Mouse (Mus musculus) naive thymus-derived CD4-positive, alpha-beta T cell, adult 2 months (primary cell): ENCODE measurements around the gene Nxph1.

Experiments used
- DNase-seq: peaks from one replicate; pipeline ENCODE4 v3.0.0-alpha.2; 2011; ENCODE audit warnings: low read depth

Nxph1 gene

DNA sequence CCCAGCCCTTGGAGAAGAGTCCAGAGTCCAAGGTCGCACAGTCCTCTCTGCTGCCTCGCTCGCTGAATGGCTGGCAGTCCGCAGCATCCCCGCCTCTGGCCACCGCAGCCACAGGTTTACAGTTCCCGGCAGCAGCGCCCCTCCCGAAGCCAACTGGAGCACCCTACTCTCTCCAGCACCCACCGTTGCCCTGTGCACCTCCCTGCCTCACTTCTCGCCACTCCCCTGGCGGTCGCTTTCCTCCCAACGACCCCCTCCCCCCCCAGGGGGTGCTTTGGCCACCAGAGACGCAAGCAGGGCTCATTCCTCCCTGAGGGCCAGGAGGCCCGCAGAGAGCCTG is at the start of gene Nxph1:
Gene Nxph1, plus strand, starts transcription at position 301 of the 340 bp plus-strand sequence.
- DNase-seq = no peak

DNA sequence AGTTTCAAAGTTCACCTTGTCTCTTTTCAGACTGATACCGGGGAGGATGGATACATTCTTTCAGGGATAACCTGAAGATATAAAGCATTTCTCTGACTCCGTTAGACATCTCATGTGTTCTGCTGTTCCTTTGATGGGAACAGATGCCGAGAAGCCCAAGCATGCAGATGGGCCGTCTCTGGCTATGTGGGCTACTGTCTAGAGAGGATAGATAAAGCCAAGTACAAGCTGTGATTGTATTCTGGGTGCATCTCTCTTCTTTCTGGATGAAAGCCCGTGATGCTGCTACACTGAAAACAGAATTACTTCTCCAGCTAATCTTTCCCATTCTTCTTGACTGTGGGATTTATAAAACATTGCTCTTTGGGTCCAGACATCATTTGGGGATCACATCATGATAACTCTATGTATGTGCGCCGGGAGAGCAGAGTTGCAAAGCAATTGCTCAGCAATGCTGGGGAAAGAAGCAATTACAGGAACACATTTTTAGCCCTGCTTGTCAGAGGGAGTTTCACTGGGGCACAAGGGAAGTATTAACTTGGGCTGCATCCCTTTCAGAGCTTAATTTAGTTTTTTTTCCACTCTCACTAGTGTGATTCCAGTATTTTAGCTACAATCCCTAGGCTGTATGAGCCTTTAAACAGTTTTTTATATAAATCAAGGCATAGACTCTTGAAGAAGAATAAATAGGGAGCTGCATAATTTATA is 48.1 kb upstream of the Nxph1 start:
- no peak for DNase-seq

DNA sequence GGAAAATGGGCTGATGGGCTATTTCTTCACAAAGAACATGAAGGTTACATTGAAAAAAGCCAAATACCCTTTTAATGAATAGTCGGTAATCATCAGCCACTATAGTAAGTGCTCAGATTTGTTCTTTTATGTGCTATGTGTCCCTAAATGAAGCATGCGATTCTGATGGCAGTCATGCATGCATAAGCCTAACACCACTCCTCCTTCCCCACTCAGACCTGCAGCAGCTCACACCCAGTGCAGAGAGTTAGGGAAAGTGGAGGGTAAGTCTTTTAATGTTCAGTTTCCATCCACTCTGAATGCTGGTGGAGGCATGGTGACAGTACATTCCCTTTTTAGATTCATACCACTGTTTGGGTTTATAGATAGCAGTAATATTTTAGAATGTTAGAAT is 47.5 kb upstream of the Nxph1 start:
- DNase-seq = no peak

DNA sequence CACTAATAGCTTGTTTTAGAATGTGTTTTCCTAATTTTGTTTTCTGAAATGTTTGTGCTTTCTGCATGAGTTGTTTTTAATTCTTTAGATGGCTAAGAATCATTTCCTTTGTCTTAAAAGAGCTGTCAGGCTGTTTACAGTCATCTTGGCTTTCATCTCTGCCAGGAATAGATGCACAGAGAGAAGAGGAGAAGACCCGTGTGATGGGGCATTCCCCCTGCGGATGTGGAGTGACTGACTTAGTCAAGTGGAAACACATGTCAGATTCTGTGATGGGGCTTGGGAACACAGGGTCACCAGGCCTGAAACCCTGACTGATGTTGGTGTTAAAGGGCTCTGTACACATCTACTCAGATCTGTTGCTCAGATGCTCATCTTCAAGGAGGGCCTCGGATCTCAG is 40.3 kb upstream of the Nxph1 start:
- no peak for DNase-seq

DNA sequence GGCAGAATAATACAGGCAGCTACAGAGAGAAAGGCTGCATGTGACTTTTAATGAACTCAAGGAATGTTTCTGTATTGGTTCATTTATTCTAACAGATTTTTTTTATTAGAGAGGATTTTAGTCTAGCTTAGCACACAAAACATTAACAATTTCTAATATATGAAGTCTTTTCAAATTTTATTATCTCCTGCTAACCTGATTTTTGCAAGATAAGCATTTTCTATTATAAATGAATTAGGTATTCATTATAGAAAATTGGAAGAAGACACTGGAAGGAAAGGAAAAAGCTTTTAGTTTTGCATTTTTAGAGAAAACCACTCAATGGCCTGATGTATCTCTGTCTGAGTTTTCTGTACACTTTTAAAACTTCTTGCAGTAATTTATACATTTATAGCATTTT is 34.8 kb upstream of the Nxph1 start:
- DNase-seq = no peak

DNA sequence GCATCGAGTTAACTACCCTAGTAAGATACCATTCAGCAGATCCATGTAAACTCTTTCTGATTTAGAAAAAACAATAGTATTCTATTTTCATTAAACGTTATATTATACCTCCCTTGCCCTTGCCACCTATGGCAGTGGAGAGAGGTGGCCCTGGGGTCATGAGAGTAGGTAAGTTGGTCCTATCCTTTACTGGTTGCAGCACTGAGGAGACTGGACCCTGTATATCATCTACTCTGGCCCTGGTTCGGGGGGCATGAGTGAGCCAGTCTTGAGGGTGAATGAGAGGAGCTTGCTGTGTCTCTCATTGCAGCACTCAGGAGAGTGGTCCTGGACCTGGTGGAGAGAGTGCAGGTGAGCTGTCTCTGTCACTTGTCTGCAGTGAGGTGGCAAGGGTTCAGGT is 33.5 kb upstream of the Nxph1 start:
- no peak for DNase-seq

DNA sequence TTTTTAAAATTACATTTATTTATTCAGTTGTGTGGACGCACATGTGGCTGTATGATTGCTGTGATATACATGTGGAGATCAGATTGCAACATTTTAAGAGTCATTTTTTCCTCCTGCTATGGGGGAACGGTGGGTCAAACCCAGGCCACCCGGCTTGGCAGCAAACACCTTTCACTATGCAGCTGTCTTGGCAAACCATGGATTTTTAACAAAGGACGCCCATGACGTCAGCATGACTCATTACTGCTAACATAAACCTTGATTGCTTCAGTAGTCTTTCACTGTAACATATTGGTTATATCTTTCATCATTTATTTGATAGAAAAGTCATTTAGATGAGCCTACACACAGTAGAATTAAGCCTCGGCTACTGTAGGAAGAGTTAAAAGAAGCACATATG is 23.8 kb upstream of the Nxph1 start:
- no peak for DNase-seq

DNA sequence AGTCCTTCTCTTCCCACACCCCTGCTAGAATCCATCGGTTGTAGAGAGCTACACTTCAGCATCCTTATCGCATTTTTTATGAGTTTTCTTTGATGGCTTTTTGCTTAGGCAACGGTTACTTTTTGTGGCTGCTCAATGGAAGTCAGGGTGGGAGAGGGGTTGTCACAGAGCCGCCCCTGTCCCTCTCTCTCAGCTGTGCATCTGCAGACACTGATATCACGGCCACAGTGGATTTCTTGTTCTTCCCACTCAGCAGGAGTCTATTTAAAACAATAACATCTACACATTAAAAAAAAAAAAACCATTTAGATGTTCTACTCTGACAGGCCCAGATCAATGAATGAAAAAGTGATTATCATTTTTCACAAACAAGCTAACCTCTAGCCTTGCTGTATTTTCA is 13.0 kb upstream of the Nxph1 start:
- no peak for DNase-seq

DNA sequence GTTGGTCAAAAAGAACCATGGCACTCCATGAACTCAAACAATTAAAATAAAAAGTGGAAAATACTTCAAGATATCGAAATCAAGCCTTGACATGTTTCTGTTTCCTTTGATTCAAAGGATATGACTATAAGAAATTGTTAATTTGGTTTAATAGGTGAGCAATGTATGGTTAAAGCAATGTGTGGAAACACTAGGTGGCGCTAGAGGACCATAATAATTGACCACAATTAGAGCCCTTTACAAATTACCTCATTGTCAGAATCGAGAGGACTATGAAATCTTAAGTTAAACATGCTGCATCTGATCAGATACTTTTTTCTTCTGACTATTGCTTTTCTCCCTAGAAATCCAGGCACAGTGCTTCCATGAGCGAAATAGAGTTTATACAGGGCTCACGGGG is 12.5 kb upstream of the Nxph1 start:
- peak; percentile 36 for DNase-seq

DNA sequence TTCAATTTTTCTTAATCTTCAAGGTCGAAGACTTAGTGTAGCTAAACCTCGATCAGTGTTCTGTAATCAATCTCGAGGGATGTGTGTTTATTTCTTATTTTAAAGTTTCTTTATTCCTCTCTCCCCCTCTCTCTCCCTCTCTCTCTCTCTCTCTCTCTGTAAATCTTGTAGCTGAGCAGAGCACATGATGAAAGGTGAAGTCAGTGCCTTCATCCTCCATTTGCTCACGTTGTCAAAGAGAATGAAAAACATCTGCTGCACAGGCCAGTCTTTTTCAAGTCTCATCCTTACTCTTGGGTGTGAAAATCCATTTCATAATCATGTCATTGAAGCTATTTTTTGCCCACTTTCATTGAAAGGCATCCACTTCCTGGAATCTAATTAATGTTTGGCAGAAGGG is 12.1 kb upstream of the Nxph1 start:
- DNase-seq = no peak

DNA sequence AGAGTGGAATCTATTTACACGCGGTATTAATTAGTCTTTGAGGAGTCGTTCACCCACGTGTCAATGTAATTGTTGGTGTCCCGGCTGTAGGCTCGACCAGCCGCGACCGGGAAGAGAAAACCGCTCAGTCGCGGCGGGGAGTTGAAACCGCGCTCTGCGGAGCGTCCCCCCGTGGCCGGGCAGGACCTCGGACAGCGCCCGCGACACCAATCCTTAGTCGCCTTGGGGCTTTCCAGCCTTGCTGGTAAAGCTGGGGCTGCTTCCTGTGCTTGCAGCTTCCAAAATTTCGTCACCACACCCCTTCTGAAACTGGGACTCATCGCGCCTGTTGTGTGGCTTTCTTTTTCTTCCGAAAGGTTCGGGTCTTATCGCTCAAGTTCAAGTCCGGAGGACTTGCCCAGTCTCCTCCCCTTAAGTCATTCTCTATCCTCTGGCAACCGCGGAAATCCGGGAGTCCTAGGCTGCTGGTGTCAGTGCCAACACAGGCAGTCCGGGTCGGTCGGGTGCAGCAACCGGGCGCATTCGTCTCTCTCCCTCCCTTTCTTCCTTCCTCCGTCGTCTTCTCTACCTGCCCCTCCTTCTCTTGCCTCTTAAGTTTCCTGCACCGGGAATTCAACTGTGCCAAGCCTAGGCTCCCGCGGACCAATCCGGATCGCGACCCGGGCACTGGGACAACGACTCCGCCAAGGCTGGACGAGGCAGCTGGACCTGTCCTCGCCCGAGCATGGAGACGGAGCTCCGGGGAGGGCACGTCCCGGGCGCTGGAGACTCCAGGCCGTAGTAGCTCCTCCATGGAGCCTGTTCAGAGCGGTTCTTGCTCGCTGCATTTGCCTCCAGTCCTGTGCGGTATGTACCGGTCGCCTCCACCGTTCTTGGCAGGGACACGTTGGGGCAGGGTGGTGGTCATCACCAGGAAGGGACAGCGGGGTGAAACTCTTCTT is 510 bp downstream of the Nxph1 start:
- no peak for DNase-seq

DNA sequence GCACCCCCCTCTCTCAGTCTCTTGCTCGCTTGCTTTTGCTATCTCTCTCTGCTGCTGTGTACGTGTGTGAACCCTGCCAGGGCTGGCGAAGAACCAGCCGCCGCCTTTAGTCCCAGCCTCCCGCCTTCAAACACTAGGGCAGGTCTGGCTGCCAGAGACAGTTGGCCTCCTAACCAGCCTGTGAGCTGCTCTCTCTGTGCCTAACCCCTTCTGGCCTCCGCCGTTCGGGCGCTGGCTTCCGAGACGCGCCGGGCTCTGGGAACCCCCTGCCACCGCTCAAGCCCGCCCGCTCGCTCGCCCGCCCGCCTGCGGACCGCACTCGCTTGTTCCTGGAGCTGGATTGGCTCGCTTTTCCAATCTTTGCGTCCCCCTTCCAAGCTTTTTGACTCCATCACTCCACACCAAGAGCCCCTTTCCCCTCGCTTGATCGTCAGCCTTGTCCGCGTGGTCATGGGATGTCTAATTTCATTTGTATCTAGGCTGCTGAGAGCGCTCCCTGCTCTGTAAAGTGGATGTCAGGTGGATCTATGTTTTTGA is 1.5 kb downstream of the Nxph1 start:
- no peak for DNase-seq

DNA sequence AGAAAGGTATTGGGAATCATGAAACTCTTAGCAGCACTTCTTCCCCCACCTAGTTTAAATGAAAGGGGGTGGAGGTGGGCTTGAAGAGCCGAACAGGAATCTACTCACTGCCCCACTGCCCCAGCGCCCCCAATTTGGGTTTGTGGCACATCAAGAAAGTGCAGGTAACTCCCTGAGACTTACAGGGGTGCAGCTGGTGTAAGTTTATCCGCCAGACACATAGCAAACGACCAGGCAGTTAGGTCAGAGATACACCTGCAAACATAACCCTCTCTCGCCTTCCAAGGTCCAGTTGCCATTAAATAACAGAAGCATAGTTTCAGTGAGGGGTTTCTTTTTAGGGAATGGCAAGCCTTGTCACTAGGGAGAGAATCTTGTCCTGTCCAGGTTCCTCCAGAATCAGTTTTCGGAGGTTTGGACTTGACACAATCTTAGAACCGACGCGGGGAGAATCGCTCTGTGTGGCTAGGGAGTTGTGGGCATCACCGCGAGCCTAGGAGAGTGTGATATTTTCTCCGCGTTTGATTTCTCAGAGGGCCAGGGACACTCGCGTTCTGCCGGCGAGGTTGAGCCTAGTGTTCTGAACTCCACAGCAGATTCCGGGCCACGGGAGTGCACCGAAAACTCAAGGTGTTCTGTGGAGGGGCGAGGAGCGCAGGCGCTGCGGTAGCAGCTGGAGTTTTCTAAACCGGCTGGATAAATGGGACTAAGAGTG is 2.5 kb downstream of the Nxph1 start:
- DNase-seq = no peak

DNA sequence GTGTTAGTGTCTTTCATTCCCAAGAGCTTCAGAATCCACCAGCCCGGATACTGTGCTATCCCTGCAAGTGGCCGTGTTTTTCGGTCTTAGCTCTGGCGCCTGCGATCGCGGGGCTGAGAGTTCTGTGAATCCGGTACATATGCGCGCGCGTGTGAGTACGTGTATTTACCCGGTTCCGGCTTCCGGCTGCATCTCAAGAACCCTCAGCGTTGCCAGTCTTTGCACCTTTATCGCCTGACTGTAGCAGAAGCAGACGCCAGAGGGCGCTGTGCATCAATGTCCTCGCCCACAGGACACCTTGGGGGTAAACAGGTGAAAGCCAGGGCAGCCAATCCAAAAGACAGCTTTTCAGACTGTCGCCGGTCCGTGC is 3.1 kb downstream of the Nxph1 start:
- DNase-seq = peak; percentile 8

DNA sequence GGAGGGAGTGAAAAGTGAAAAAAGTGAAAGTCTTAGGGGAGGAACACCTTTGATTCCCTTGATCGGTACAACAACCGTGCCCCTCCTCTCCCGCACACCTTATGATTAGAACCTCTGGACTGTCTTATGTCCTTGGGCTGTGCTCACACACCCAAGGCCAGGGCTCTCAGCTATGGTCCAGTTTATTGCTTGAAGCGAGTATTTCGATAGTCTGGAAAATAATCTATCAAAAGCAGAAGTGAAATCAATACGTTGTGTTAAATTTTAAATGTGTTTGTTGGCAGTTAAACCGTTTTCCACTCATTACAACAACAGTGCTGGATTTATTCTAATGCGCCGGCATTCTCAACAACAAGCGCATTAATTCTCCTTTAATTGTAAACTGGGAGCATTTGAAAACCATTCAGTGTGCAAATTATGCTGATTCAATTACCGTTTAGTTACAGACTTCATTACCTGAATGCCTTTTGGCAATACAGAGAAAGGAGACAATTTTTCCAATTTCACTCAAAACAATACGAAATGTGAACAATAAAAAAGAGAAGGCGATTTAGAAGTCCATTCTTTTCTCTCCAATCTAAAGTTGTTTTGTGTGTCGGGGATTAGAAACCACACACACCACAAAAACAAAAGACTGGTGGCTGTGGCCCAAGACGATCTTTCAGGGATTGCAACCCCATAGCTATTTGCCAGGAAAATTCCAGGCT is 3.8 kb downstream of the Nxph1 start:
- DNase-seq = no peak

DNA sequence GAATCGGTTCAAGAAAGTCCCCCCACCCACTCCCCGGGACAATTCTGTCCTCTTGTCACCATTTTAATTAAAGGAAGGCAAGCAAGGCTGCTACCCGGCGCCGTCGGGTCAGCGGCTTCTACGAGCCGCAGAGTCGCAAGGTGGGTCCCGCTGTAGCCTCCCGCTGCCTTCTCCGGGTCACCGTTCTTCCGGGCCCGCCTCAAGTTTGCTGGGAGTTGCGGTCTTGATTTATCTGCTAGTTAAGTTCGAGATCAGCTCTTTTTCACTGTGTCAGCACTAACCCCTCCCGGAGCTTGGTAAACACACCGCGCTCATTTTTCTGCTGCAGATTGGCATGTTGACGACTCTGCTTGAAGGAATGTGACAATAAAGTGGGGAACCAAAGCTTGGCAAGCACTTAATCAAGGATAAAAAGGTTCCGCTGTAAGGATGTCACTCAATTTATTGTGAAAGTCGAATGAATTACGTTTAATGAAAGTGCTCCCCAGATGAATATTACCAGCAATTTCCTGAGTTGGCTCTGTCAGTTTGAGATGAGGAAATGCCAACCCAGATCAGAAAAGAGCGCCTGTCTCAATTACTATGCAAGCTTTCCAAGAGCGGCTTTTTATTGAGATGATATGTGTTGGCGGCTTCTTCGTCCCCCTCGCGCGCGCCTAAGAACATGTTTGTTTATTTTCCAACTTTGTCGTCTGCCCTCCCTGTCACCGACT is 7.7 kb downstream of the Nxph1 start:
- no peak for DNase-seq

DNA sequence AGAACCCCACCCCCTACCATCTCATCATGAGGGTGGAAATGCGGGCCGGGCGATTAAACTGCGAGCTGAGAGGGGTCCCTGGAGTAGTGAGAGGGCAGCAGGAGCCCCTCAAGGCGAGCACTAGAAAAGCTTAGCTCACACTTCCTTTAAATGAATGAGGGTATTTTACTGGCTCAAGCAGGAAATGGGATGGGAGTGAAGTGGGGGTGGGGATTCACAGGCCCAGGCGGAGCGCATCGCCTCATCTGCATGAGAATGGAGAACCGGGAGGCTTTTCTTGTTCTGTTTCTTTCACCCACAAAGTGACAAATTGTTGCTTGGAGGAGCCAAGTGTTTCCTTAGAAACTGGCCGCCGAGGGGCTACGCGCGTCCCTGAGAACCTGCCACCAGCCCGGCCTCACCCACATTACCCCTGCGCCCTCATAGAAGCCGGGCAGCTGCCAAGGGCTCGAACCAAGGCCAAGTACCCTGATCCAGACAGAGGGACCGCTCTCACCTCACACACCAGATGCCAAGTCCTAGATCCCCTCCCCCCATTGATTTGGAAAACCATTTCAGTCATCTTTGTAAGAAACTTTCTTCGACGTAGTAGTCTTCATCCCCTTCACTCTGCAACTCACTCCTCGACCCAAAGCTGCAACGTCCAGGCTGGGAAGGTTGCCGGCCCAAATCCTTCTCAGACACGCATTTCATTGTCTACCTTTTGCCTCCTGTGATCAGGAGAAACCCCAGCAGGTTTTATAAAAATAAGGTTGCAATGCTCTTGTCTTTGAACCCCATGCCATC is 8.7 kb downstream of the Nxph1 start:
- no peak for DNase-seq

DNA sequence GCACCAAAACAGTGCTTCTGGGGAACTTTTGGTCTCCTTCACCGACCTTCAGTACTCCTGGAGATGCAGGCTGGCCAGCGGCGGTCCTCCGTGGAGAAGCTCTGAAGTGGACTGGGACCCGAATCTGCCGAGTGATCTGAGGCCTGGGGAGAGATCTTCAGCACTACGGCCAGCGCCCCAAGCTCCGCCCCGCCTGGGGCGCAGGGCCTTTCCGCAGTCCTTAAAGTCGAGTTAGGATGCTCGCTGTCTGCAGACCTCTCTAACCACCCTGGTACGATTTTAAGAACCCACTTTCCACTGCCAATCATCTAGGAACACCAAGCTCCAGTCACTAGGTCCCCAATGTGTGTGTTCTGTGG is 9.3 kb downstream of the Nxph1 start:
- no peak for DNase-seq

DNA sequence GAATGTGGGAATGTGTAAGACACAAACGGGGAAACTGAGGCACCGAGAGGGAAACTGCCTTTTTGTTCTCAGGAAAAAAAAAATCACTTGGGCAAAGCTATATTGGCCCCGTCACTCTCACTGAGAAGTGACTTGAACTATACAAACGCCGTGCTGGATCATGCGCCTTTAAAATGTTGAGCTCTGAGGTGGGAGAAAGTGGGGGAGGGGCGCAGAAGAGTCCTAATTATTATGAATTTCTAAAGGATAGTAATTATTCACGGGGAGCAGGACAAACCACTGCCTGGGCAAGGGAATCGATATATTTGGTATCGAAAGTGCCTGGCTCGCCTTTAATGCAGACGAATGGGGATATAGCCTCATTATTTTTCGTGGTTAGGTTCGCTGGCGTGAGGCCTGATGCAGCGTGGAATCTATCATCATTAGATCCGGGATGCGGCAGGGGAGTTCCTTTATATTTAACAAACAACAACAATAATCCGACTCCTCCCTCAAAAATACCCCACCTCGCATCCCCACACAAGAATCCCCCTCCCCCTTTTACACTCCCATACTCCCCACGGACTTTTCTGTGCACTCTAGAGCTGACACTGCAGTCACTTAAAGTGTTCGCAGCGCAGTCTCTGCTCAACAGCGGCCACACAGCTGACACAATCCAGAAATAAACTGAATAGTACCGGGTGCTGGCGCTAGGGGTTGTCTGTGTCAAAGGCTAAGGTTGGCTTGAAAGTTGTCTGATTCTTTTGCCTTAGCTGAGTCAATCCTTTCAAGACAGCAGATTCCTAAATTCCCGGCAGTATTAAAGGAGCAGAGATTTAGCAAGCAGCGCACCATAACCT is 10.1 kb downstream of the Nxph1 start:
- DNase-seq = no peak

DNA sequence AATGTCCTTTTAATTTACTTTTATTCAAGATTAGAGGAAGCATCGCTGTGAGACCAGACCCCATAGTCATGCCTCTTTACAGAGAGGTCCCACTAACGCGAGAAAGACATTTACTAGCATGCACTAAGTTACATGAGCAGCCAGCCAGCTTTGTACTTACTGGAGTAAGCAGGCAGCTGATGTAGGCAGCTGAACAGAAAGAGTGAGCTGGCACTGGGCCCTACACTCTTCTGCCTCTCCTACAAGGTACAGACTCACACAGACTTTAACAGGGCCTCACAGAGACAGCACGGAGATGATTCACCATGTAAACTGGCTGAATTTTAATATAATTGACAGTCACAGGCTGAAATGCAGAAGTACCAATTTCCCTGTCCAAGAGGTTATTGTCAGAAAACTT is 11.6 kb downstream of the Nxph1 start:
- DNase-seq = no peak
